Mouse (Mus musculus) spleen, adult 2 months (tissue): Measurements from ENCODE around the gene Tex9. TPM values are rescaled to one million over a fixed set of nuclear protein-coding genes. Genes with fewer than 3 reads are reported as not detected.

ENCODE experiments used
- polyA plus RNA-seq: library from polyadenylated mRNA; depleted of rRNA; stranded (reverse); fragments of >200 nt; gene quantifications from 2 replicates; pipeline ENCODE4 v1.2.3, GENCODE M21; 2012; rRNA removed

The Tex9 gene
- polyA plus RNA-seq, 1 experiment, result 2.2 TPM

Other genes starting within 250 kb of the Tex9 start
- gene Zfp280d, start 217.4 kb downstream of the Tex9 start, polyA plus RNA-seq, result 5.6 and 6.8 TPM in 2 replicates
- 0.63 and 0.74 TPM in 2 replicates for gene Mns1, start 54.2 kb downstream of the Tex9 start, polyA plus RNA-seq
- gene Rfx7, start 40.0 kb upstream of the Tex9 start, polyA plus RNA-seq, result 7.4 and 7.8 TPM in 2 replicates
- gene Nedd4, start 170.1 kb upstream of the Tex9 start, polyA plus RNA-seq, result 29.9 and 30.6 TPM in 2 replicates